Mouse (Mus musculus) hindbrain, embryonic 11.5 days (tissue): ENCODE results near the gene Ankra2. TPM values are rescaled to one million over a fixed set of nuclear protein-coding genes. Genes with fewer than 3 reads are reported as not detected.

ENCODE experiments used
- ATAC-seq: fragments of 200-750 bp; cut with Nextera tagmentation; 2 replicates; pipeline ENCODE4 v1.8.0; 2017; ENCODE audit warnings: mild to moderate bottlenecking, moderate TSS enrichment, moderate library complexity; ENCODE audit not compliant: low FRiP score
- DNase-seq: peaks from one replicate; pipeline ENCODE4 v3.0.0-alpha.2; 2015; ENCODE audit warnings: low spot score
- H3K27ac ChIP-seq: fragments of 300-500 bp; sonication (generic); 2 replicates; pipeline ENCODE4 v1.5.1; 2014; ENCODE audit warnings: mild to moderate bottlenecking, low read depth, low read length
- H3K27me3 ChIP-seq: fragments of 300-500 bp; sonication (generic); 2 replicates; pipeline ENCODE4 v1.6.1; 2014; ENCODE audit warnings: mild to moderate bottlenecking, low read length, moderate library complexity, mixed read lengths; ENCODE audit not compliant: control insufficient read depth, insufficient read depth
- H3K36me3 ChIP-seq: fragments of 300-500 bp; sonication (generic); 2 replicates; pipeline ENCODE4 v1.6.1; 2014; ENCODE audit warnings: mild to moderate bottlenecking, low read length, moderate library complexity, mixed read lengths; ENCODE audit not compliant: control insufficient read depth, insufficient read depth
- H3K4me1 ChIP-seq: fragments of 300-500 bp; sonication (generic); replicated peaks from 2 replicates; pipeline ENCODE4 v1.6.1; 2014; ENCODE audit warnings: low read length, mixed read lengths; ENCODE audit not compliant: control insufficient read depth, insufficient read depth
- H3K4me2 ChIP-seq: fragments of 300-500 bp; sonication (generic); replicated peaks from 2 replicates; pipeline ENCODE4 v1.6.1; 2014; ENCODE audit warnings: mild to moderate bottlenecking, low read depth, low read length
- H3K4me3 ChIP-seq: fragments of 300-500 bp; sonication (generic); 2 replicates; pipeline ENCODE4 v1.5.1; 2014; ENCODE audit warnings: low read depth, low read length
- H3K9ac ChIP-seq: fragments of 300-500 bp; sonication (generic); 2 replicates; pipeline ENCODE4 v1.6.1; 2014; ENCODE audit warnings: low read depth, low read length
- H3K9me3 ChIP-seq: fragments of 300-500 bp; sonication (generic); 2 replicates; pipeline ENCODE4 v1.6.1; 2016; ENCODE audit warnings: low read length; ENCODE audit not compliant: control insufficient read depth
- WGBS: fragments of 180-500 bp; shearing (Covaris S2); extraction: QIAGEN DNeasy Blood & Tissue Kit; methylation state at CpG from one replicate; pipeline ENCODE4 v1.1.7; 2014; 5-methylcytosine and 5-hydroxymethylcytosine counted together
- polyA plus RNA-seq: library from polyadenylated mRNA; unstranded; fragments of >200 nt; fragmentation: Nextera tagmentation; extraction: Ambion mirVana; gene quantifications from 2 replicates; pipeline ENCODE4 v1.2.1, GENCODE M21; 2014

The Ankra2 gene
- polyA plus RNA-seq, 1 experiment from 2014 or later, result 40.1 TPM

DNA sequence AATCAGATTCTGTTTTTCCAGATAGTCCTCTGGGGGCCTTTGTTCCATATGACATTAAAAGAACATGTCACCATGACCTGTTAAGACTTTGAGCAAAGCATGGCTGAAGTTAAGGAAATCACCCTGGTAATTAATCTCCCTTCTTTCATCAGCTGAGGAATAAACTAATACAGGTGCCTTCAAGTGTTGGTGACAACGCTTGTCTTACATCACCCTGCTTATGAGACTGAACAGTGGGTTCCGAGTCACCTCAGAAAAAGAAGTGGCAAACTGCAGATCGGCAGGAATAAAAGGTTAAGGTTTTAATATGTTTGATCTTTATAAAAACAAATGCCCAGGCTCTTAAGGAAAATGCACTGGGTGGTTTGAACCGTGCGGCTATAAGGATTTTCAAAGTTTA lies 16.8 kb downstream of the Ankra2 start, which contains the start of gene Gm21976:
Gene Gm21976, plus strand, starts transcription at position 202 of the 400 bp plus-strand sequence.
- Histone ChIP-seq H3K9ac (no peak within 1 kb of the TSS), H3K4me3 (no peak within 1 kb of the TSS), H3K36me3 (no peaks in the 10 kb centered on the region), H3K4me2 (no peak within 1 kb of the TSS), H3K27ac (no peak within 1 kb of the TSS), H3K27me3 (no peaks in the 10 kb centered on the region), H3K9me3 (no peaks in the 10 kb centered on the region), H3K4me1 (no peaks in the 10 kb centered on the region)
- DNase-seq (no peak), ATAC-seq (no peak)
- WGBS, result 91% methylated on average over 5 of the region's 5 CpGs

DNA sequence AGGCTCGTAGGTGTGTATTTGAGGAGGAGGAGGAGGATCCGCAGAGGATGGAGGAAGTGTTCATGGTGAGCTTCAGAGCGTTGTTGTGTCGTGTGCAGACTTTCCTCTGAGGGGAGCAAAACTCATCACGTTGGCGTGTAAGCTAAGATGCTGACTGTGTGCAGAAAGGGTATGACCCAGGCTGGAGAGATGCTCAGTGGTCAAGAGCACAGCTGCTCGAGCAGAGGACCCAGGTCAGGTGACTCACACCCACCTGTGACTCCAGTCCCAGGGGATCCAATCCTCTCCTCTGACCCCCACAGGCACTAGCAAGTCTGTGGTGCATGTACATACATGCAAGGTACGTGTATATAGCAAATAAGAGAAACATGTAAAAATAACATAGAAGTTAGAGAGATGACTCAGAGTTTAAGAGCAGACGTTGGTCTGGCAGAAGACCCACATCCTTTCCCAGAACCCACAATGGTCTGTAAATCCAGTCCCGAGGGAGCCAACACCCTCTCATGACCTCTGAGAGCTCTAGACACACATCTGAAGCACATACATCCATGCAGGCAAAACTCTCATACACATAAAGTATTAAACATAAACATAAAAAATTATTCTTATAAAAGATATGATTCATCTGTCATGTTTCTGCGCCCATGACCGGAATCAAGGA lies 18.2 kb downstream of the Ankra2 start:
- Histone ChIP-seq H3K4me3 (no peak overlapping the region), H3K4me1 (no peaks in the 10 kb centered on the region), H3K9ac (no peak overlapping the region), H3K27me3 (no peaks in the 10 kb centered on the region), H3K9me3 (no peaks in the 10 kb centered on the region), H3K27ac (no peak overlapping the region), H3K4me2 (no peak overlapping the region), H3K36me3 (no peaks in the 10 kb centered on the region)
- ATAC-seq (no peak), DNase-seq (no peak)
- WGBS, result 85% methylated on average over 12 of the region's 12 CpGs

DNA sequence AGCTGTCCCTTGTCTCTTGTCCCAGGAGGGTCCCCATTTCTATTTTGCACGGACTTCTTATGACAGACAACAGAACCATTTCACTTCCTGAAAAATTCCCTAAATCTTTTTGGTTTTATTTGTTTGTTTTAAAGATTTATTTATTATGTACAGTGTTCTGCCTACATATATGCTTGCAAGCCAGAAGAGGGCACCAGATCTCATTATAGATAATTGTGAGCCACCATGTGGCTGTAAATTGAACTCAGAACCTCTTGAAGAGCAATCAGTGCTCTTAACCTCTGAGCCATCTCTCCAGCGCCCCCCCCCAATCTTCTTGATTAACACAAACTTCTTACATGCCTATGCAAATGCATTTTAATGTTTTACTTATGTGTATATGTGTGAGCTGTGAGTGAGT lies 27.8 kb downstream of the Ankra2 start:
- no peaks in the 10 kb centered on the region for H3K9me3 ChIP-seq
- no peak overlapping the region for H3K4me3 ChIP-seq
- no peak for ATAC-seq
- H3K36me3 ChIP-seq, result no peaks in the 10 kb centered on the region
- no peak for DNase-seq
- H3K4me1 ChIP-seq, result no peaks in the 10 kb centered on the region
- H3K4me2 ChIP-seq, result no peak overlapping the region
- 37% methylated on average over 2 of the region's 2 CpGs for WGBS
- H3K9ac ChIP-seq, result no peak overlapping the region
- no peaks in the 10 kb centered on the region for H3K27me3 ChIP-seq
- H3K27ac ChIP-seq, result no peak overlapping the region

DNA sequence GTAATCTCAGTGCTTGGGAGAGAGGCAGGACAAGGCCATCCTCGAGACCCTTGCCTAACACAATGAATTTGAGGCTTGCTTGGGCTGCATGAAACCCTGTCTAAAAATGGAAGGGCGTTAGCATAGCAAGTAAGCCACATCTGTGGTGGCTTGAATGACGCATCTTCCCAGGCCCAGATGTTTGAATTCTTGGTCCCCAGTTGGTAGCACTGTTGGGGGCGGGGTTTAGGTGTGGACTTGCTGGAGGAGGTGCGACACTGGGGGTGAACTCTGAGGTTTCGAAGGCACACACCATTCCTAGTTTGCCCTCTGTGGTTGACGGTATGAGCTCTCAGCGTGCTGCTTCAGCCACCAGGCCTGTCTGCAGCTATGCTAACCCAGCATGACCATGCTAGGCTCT lies 28.8 kb downstream of the Ankra2 start:
- ATAC-seq (no peak), DNase-seq (no peak)
- no peak overlapping the region for H3K27ac ChIP-seq
- H3K4me3 ChIP-seq, result no peak overlapping the region
- WGBS, result 80% methylated on average over 8 of the region's 8 CpGs
- H3K9ac ChIP-seq, result no peak overlapping the region
- no peaks in the 10 kb centered on the region for H3K9me3 ChIP-seq
- H3K27me3 ChIP-seq, result no peaks in the 10 kb centered on the region
- H3K36me3 ChIP-seq, result no peaks in the 10 kb centered on the region
- no peak overlapping the region for H3K4me2 ChIP-seq
- H3K4me1 ChIP-seq, result no peaks in the 10 kb centered on the region

DNA sequence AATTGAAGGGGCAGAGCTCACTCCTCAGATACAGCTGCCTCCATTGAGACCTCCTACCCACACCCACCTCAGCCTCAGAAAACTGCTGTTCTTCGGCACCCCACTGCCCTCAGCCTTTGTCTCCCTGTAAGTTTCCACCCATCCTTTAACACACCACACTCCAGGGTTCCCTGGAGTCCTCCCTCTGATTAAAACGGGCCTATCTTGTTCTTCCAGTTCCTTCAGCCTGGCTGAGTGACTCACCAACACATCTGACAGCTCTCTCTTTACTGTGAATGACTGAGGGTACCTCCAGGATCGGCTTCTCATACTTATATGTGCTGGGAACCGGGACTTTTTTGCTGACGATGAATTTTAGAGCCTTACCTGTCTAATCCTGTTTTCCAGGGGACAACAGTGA lies 33.2 kb downstream of the Ankra2 start:
- DNase-seq, result no peak
- 45% methylated on average over 5 of the region's 5 CpGs for WGBS

DNA sequence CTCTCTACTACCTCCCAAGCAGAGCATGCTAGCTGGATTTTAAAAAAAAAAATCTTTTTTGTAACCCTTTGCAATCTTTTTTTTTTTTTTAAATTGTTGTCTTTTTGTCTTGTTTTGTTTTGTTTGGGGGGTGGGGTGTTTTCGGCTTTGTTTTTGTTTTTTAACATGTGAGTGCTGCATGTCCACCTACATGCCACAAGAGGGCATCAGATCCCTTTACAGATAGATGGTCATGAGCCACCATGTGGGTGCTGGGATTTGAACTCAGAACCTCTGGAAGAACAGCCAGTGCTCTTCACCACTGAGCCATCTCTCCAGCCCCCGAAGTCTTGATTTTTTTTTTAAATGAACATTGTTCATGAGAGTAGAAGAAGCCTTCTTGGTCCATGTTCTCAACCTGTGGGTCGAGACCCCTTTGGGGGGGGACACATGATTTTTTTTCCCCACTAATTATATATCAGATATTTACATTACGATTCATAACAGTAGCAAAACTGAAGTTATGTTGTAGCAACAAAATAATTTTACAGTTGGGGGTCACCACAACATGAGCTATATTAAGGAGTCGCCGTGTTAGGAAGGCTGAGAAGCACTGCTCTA lies 35.1 kb downstream of the Ankra2 start:
- no peaks in the 10 kb centered on the region for H3K36me3 ChIP-seq
- no peak overlapping the region for H3K4me3 ChIP-seq
- H3K4me1 ChIP-seq, result no peaks in the 10 kb centered on the region
- ATAC-seq, result no peak
- H3K27me3 ChIP-seq, result no peaks in the 10 kb centered on the region
- H3K27ac ChIP-seq, result no peak overlapping the region
- no peak for DNase-seq
- H3K4me2 ChIP-seq, result no peak overlapping the region
- no peaks in the 10 kb centered on the region for H3K9me3 ChIP-seq
- H3K9ac ChIP-seq, result no peak overlapping the region
- WGBS, result 90% methylated on average over 6 of the region's 6 CpGs

More for the DNA sequence above, 33.2 kb downstream of the Ankra2 start:
- Histone ChIP-seq H3K4me2 (no peak overlapping the region), H3K4me1 (no peaks in the 10 kb centered on the region), H3K36me3 (no peaks in the 10 kb centered on the region), H3K9ac (no peak overlapping the region), H3K27ac (no peak overlapping the region), H3K9me3 (no peaks in the 10 kb centered on the region), H3K27me3 (no peaks in the 10 kb centered on the region), H3K4me3 (no peak overlapping the region)
- ATAC-seq, result no peak

DNA sequence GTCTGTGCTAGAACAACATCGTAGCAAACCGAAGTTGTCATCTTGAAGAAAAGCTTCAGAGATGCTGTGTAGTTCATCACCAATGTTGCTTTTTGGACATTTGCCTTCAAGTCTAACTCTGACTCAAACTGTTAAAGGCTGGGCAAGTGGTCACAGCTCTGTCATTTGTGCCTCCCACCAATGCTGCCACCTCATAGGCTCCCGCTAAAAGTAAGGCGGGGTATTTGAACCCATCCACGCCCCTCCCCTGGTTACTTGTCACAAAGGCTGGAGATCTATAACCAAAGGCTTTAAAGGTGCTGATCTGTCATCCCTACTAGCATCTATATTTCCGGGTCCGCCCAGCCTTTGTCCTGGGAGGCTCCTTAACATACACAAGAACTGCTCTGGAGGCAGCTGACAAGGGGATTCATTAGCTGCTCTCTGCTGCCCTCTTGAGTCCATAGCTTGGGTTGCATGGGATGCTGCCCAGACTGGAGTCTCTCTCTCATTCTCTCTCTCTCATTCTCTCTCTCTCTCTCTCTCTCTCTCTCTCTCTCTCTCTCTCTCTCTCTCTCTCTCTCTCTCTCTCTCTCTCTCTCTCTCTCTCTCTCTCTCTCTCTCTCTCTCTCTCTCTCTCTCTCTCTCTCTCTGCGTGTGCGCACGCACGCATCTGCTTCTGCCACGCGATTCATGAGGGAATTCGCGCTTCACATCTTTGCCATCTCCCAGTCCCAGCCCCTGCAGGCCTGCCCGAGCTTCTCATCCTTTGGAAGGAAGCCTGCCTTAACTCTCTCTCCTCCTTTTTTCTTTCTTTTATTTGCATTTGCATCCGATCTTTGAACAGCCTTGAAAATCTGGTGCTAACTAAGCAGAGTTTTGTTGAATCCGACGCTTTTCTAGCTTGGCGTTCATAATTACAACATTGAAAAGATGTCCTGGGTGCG lies 36.2 kb downstream of the Ankra2 start:
- WGBS, result 52% methylated on average over 21 of the region's 21 CpGs

DNA sequence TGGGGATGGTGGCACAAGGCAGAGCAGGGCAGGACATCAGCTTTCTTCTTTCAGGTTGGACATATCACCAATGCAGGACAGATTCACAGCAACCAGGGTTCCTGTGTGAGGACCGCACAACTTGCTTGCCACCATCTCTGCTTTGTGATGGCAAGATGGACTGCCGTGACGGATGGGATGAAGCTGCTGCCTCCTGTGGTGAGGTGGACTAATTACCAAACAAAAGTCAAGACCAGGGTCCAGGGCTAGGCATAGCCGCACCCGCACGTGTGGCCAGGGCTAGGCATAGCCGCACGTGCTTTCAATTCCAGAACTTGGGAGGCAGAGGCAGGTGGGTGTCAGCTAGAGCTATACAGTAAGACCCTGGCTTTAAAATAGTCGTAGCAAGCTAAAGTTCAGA lies 42.4 kb downstream of the Ankra2 start:
- H3K36me3 ChIP-seq, result no peaks in the 10 kb centered on the region
- H3K9ac ChIP-seq, result no peak overlapping the region
- no peak overlapping the region for H3K27ac ChIP-seq
- no peaks in the 10 kb centered on the region for H3K9me3 ChIP-seq
- H3K4me2 ChIP-seq, result no peak overlapping the region
- no peak for DNase-seq
- no peak overlapping the region for H3K4me3 ChIP-seq
- WGBS, result 89% methylated on average over 9 of the region's 9 CpGs
- ATAC-seq, result no peak
- H3K4me1 ChIP-seq, result no peaks in the 10 kb centered on the region
- no peaks in the 10 kb centered on the region for H3K27me3 ChIP-seq

More for the DNA sequence above, 36.2 kb downstream of the Ankra2 start:
- ATAC-seq, result peak; percentile 80
- Histone ChIP-seq H3K4me2 (no peak overlapping the region), H3K4me3 (no peak overlapping the region), H3K4me1 (no peaks in the 10 kb centered on the region), H3K36me3 (no peaks in the 10 kb centered on the region), H3K27ac (no peak overlapping the region; the same call in 1 of the 2 replicates), H3K27me3 (no peaks in the 10 kb centered on the region), H3K9me3 (no peaks in the 10 kb centered on the region), H3K9ac (no peak overlapping the region)
- peak; percentile 94 for DNase-seq
